Mouse (Mus musculus): Measurements from ENCODE around the gene Heatr5a. TPM values are rescaled to one million over a fixed set of nuclear protein-coding genes. Genes with fewer than 3 reads are reported as not detected.

The Heatr5a gene
- polyA plus RNA-seq, 1 experiment from 2014 or later, result 12.2 TPM

DNA sequence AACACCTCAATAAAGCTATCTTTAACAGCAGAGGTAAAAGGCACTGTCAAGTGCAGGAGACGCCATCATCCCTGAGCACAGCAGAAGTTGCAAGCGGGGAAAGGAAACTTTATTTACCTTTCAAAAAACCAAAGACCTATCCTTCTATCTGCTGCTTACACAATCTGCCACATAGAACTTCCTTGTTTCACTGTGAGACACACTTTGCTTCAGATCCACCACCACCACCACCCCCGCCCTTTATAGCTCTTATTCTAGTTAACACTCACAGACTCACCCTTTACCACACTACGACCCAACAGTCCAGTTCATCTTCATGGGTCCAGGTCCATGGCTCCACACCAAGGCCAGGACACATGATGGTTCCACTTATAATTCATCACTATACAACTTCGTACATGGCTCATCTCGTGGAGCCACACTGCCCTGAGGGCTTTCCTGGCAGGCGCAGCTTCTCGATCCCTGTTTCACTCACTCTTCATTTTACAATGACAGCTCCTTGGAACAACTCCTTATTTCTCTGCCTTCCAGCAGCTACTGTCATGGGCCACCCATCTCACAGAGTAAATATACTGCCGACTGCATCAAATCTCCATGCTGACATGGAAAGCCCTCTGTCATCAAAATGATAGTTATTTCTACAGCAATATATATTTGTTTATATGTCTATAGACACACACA, 3.1 kb downstream of the Heatr5a start:
- no peak overlapping the region for H3K27ac ChIP-seq (replicated peaks)
- no peaks in the 10 kb centered on the region for H3K36me3 ChIP-seq (replicated peaks)
- 84% methylated on average over 9 of the region's 9 CpGs for WGBS
- H3K9me3 ChIP-seq, result no peaks in the 10 kb centered on the region; the same call in 1 of the 2 replicates
- H3K4me3 ChIP-seq, result no peak overlapping the region
- peaks cover 11% of the 10 kb centered on the region for H3K4me1 ChIP-seq
- DNase-seq (ENCODE audit: low spot score), result no peak
- no peaks in the 10 kb centered on the region for H3K27me3 ChIP-seq (replicated peaks; ENCODE audit: low read depth, poor library complexity, severe bottlenecking)

DNA sequence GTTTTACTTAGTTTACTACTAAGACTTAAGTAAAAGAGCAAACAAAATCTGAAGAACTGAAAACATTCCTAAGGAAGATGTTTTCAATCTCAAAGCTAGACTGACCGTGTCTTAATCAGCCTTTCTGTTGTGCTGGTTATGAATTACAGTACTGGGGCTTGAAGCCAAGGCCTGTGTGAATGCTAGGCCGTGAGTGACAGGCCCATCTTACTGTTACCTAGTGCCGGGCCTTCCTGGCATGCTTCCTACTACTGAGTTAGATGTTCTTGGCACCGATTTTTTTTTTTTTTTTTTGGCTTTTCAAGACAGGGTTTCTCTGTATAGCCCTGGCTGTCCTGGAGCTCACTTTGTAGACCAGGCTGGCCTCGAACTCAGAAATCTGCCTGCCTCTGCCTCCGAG, 13.5 kb downstream of the Heatr5a start:
- H3K4me1 ChIP-seq, result no peaks in the 10 kb centered on the region
- H3K27ac ChIP-seq (replicated peaks), result no peak overlapping the region
- H3K9me3 ChIP-seq, result no peaks in the 10 kb centered on the region
- 89% methylated on average over 6 of the region's 6 CpGs for WGBS
- H3K27me3 ChIP-seq (replicated peaks; ENCODE audit: low read depth, poor library complexity, severe bottlenecking), result no peaks in the 10 kb centered on the region
- H3K4me3 ChIP-seq, result no peak overlapping the region
- peaks cover 71% of the 10 kb centered on the region for H3K36me3 ChIP-seq (replicated peaks)
- DNase-seq (ENCODE audit: low spot score), result no peak

DNA sequence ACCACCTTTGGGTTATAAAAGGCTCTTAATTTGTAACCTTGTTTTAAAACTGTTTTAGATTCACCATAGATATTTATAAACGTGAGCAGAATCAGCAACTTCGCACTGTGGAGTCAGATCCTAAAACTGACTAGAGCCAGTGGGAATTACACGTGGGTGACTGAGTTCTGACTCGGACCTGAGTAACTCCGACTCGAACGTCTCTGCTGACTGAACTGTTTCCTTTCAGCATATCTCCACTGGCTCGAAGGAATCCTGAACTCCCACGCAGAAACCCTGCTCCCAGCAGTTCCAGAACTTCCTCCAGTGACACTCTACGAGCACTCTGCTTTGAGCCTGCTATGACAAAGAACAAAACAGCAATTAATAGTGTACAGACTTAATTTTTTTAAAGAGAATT, 18.8 kb downstream of the Heatr5a start:
- H3K36me3 ChIP-seq (replicated peaks), result peaks cover 90% of the 10 kb centered on the region
- DNase-seq (ENCODE audit: low spot score), result no peak
- no peak overlapping the region for H3K4me3 ChIP-seq
- no peaks in the 10 kb centered on the region for H3K4me1 ChIP-seq
- no peaks in the 10 kb centered on the region for H3K27me3 ChIP-seq (replicated peaks; ENCODE audit: low read depth, poor library complexity, severe bottlenecking)
- 87% methylated on average over 10 of the region's 10 CpGs for WGBS
- 0 out of 2 replicates have a peak, but pooled peaks cover 4% of the 10 kb centered on the region for H3K9me3 ChIP-seq
- no peak overlapping the region for H3K27ac ChIP-seq (replicated peaks)

DNA sequence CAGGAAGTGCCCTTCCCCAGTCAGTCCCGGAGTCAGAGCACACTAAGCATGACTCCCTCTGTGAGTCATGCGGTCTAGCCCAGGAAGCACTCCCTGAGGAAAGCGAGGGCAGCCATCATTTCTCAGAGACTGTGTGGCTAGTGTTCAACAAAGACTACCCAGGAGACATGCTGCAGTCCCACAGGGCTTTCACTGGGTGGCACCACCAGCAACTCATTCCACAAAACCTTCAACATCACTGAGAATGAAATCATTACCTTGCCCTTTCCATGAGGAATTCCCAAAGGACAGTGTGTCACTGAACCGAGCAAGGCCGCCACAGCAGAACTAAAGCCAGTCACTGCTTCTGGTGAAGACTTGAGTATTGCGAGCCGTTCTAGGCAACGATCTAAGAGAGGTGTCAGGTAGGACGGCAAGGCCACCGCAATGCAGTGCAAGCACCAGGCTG, 23.6 kb downstream of the Heatr5a start:
- Histone ChIP-seq H3K9me3 (0 out of 2 replicates have a peak, but pooled peaks cover 4% of the 10 kb centered on the region), H3K4me3 (no peak overlapping the region), H3K36me3 (replicated peaks) (peaks cover 75% of the 10 kb centered on the region), H3K27me3 (replicated peaks; ENCODE audit: low read depth, poor library complexity, severe bottlenecking) (no peaks in the 10 kb centered on the region), H3K27ac (replicated peaks) (no peak overlapping the region), H3K4me1 (no peaks in the 10 kb centered on the region)
- WGBS, result 86% methylated on average over 10 of the region's 10 CpGs
- no peak for DNase-seq (ENCODE audit: low spot score)

DNA sequence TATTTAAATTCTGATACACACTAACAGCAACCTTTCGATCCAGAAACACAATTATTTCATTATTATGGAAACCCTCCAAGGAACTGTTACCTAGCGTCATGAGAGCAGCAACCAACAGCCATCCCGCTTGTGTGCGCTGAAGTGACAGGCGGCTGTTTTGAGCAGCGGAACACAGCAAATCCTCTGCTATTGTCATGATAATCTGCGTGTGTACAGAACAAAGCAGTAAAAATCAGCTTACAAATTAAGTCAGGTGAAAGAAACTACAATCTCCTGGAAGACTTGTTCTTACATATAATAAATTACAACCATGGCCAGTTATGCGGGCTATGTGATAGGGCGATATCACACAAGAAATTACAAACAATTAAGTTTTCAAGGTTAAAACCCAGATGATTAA, 25.8 kb downstream of the Heatr5a start:
- WGBS, result 84% methylated on average over 9 of the region's 9 CpGs
- Histone ChIP-seq H3K4me1 (no peaks in the 10 kb centered on the region), H3K36me3 (replicated peaks) (peaks cover 60% of the 10 kb centered on the region), H3K4me3 (no peak overlapping the region), H3K27me3 (replicated peaks; ENCODE audit: low read depth, poor library complexity, severe bottlenecking) (no peaks in the 10 kb centered on the region), H3K9me3 (0 out of 2 replicates have a peak, but pooled peaks cover 4% of the 10 kb centered on the region), H3K27ac (replicated peaks) (no peak overlapping the region)
- no peak for DNase-seq (ENCODE audit: low spot score)

DNA sequence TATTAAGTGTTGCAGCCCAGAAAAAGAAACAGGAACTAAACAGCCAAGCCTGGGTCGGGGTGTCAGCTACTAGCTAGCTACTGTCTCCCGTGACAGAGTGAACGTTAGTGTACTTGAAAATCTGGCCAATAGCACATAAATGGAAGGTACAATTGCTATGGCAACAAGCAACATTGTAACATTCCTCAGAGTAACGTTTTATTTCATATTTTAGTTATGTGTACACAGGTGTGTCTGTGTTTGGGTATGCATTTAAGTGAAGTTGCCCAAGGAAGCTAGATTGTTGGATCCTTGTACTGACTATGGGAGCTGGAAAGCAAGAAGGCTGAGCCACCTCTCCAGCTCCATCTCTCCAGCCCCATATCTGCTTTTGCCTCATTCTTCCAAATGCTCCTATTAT, 31.3 kb downstream of the Heatr5a start:
- Histone ChIP-seq H3K36me3 (replicated peaks) (peaks cover 56% of the 10 kb centered on the region), H3K9me3 (no peaks in the 10 kb centered on the region), H3K4me1 (no peaks in the 10 kb centered on the region), H3K27ac (replicated peaks) (no peak overlapping the region), H3K27me3 (replicated peaks; ENCODE audit: low read depth, poor library complexity, severe bottlenecking) (no peaks in the 10 kb centered on the region), H3K4me3 (no peak overlapping the region)
- 92% methylated on average over 4 of the region's 4 CpGs for WGBS
- DNase-seq (ENCODE audit: low spot score), result no peak

DNA sequence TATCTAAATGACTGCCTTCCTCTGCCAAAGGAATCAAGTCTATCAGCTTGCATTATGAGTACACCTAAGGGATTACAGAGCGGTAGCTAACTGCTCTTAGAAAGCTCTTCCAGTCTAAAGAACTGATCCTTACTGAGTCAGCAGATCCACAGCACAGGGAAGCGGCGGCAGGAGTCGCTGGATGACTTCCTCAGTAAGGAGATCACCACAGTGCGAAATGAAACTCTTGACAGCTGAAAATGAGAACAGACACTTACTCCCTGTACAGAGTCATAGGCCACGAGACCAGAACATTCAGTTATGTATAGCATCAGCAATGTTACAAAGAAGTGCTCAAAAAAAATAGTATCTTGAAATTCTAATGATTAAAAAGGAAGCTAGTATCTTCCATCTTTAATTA, 33.2 kb downstream of the Heatr5a start:
- Histone ChIP-seq H3K27ac (replicated peaks) (no peak overlapping the region), H3K36me3 (replicated peaks) (peaks cover 48% of the 10 kb centered on the region), H3K4me3 (no peak overlapping the region), H3K4me1 (no peaks in the 10 kb centered on the region), H3K9me3 (no peaks in the 10 kb centered on the region), H3K27me3 (replicated peaks; ENCODE audit: low read depth, poor library complexity, severe bottlenecking) (no peaks in the 10 kb centered on the region)
- WGBS, result 81% methylated on average over 6 of the region's 6 CpGs
- DNase-seq (ENCODE audit: low spot score), result no peak

DNA sequence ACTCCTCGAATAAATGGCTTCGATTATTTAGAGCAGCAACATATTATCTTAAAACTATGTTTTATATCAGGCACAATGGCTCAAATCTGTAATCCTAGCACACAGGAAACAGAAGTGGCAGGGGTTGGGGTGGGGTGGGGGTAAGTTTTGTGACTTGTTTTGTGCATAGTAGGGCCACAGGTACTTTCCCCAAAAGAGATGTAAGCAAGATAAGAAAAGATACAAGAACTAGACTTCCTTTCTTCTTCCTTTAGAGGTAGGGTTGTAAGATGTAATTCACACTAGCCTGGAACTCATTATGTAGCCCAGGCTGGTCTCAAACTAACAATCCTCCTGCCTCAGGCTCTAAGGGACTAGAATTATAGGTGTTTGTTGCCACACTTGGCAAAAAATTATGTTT, 41.5 kb downstream of the Heatr5a start:
- Histone ChIP-seq H3K36me3 (replicated peaks) (peaks cover 20% of the 10 kb centered on the region), H3K4me3 (no peak overlapping the region), H3K4me1 (no peaks in the 10 kb centered on the region), H3K9me3 (no peaks in the 10 kb centered on the region), H3K27ac (replicated peaks) (no peak overlapping the region), H3K27me3 (replicated peaks; ENCODE audit: low read depth, poor library complexity, severe bottlenecking) (no peaks in the 10 kb centered on the region)
- WGBS, result 94% methylated on average over 2 of the region's 2 CpGs
- DNase-seq (ENCODE audit: low spot score), result no peak

DNA sequence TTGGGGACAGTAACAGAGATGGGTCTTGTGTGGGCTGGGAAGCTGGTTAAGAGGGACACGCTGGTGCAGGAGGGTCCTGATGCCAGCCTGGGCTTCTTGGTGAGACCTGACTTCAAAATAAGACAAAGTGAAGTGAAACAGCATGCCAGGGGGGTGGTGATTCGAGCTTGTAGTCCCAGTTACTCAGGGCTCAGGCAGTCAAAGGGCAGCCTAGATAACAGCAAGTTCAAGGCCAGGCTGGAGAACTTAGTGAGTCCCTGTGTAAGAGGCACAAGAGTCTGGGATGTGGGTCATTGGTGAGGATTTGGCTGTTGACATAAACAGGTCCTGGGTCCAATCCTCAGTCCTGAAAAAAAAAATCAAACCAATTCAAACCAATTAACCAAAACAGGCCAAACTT, 53.9 kb downstream of the Heatr5a start:
- DNase-seq (ENCODE audit: low spot score), result no peak
- WGBS, result 75% methylated on average over 2 of the region's 2 CpGs
- peaks cover 71% of the 10 kb centered on the region for H3K36me3 ChIP-seq (replicated peaks)
- no peak overlapping the region for H3K27ac ChIP-seq (replicated peaks)
- H3K4me1 ChIP-seq, result no peaks in the 10 kb centered on the region
- H3K9me3 ChIP-seq, result no peaks in the 10 kb centered on the region
- no peak overlapping the region for H3K4me3 ChIP-seq
- H3K27me3 ChIP-seq (replicated peaks; ENCODE audit: low read depth, poor library complexity, severe bottlenecking), result no peaks in the 10 kb centered on the region

DNA sequence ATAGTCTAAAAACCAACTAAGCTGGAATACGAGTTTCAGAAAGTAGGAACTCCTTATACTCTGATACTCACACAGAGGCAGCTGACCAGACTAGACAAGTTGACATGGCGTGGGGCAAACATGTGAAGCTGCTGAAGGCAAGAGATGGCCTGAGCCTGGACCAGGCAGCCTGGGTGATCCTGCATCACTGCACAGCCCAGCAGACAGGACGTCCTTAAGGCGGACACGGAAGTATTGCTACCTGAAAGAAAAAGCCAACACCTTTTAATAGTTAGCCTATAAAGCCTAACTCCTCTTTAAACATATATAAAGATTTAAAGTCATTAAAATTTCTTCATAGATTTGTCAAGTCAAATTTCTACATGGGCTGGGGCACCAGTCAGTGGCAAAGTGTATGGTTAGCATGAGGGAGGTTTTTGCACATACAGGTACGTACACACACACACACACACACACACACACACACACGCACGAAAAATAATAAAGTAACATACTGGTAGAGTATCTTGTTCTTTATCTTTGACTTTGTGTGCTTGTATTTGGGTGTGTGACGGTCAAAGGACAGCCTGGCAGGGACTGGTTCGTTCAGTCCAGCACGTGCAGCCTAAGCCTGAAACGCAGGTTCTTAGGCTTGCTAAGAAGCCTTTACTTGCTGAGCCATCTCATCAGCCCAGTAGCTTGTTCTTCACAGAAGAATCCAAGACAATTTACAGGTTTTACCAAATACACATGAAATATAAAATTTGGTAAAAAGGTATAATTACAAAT, 56.0 kb downstream of the Heatr5a start:
- no peaks in the 10 kb centered on the region for H3K4me1 ChIP-seq
- no peaks in the 10 kb centered on the region for H3K27me3 ChIP-seq (replicated peaks; ENCODE audit: low read depth, poor library complexity, severe bottlenecking)
- H3K4me3 ChIP-seq, result no peak overlapping the region
- WGBS, result 91% methylated on average over 12 of the region's 12 CpGs
- H3K9me3 ChIP-seq, result no peaks in the 10 kb centered on the region
- DNase-seq (ENCODE audit: low spot score), result no peak
- H3K36me3 ChIP-seq (replicated peaks), result peaks cover 56% of the 10 kb centered on the region
- H3K27ac ChIP-seq (replicated peaks), result no peak overlapping the region

DNA sequence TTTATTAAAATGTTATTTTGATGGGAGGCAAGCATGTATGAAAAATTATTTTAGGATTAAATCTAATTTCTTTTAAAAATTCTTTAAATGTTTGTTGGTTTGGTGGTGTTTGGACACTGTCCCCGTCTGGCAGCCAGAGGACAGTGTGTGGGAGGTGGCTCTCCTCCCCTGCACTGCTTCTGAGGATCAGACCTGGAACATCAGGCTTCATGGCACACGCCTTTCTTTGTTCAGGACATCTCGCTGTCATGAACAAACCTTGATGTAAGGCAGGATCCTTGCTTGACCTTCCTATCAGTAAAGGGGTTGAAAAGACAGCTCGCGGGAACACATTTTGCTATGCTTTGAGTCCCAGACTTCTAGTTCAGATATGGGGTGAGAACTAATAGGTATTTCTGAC, 61.9 kb downstream of the Heatr5a start:
- H3K27ac ChIP-seq (replicated peaks), result no peak overlapping the region
- H3K36me3 ChIP-seq (replicated peaks), result peaks cover 33% of the 10 kb centered on the region
- no peaks in the 10 kb centered on the region for H3K27me3 ChIP-seq (replicated peaks; ENCODE audit: low read depth, poor library complexity, severe bottlenecking)
- WGBS, result 93% methylated on average over 5 of the region's 5 CpGs
- no peaks in the 10 kb centered on the region for H3K9me3 ChIP-seq
- DNase-seq (ENCODE audit: low spot score), result no peak
- H3K4me3 ChIP-seq, result no peak overlapping the region
- H3K4me1 ChIP-seq, result no peaks in the 10 kb centered on the region

DNA sequence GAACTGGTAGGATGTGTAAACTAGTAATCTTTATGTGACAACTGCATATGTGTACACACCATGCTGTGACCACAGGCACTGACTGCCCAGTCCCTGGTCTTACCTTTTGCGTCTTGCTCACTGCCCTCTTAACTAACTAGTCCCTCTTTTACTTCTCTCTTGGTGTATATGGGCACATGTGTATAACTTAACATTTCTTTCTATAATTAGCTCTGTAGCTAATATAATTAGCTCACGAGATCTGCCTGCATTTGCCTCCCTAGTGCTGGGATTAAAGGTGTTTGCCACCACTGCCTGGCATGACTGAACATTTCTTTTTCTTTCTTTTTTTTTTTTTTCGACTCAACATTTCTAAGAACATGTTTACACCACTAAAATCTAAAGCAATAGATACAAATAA, 63.6 kb downstream of the Heatr5a start:
- WGBS, result 82% methylated on average over 3 of the region's 3 CpGs
- H3K27ac ChIP-seq (replicated peaks), result no peak overlapping the region
- no peaks in the 10 kb centered on the region for H3K9me3 ChIP-seq
- H3K27me3 ChIP-seq (replicated peaks; ENCODE audit: low read depth, poor library complexity, severe bottlenecking), result no peaks in the 10 kb centered on the region
- H3K4me3 ChIP-seq, result no peak overlapping the region
- DNase-seq (ENCODE audit: low spot score), result no peak
- H3K4me1 ChIP-seq, result no peaks in the 10 kb centered on the region
- peaks cover 27% of the 10 kb centered on the region for H3K36me3 ChIP-seq (replicated peaks)

DNA sequence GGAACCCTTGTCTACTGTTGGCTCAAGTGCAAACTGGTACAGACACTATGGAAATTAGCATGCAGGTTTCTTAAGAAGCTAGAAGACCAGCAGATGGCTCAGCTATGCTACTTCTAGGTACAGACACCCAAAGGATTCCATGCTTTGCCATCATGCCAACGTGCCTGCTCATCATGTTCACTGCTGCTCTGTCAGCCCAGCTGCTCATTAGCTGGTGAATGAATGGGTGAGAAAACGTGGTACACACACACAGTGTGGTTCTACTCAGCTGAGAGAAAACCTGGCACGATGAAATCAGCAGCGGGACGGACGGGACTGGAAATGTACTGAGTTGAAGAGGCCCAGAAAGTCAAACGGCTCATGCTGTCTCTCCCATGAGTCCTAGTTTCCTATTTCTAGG, 70.6 kb downstream of the Heatr5a start:
- WGBS, result 90% methylated on average over 7 of the region's 7 CpGs
- peaks cover 56% of the 10 kb centered on the region for H3K36me3 ChIP-seq (replicated peaks)
- no peaks in the 10 kb centered on the region for H3K9me3 ChIP-seq
- no peak overlapping the region for H3K4me3 ChIP-seq
- no peaks in the 10 kb centered on the region for H3K4me1 ChIP-seq
- no peak for DNase-seq (ENCODE audit: low spot score)
- no peak overlapping the region for H3K27ac ChIP-seq (replicated peaks)
- no peaks in the 10 kb centered on the region for H3K27me3 ChIP-seq (replicated peaks; ENCODE audit: low read depth, poor library complexity, severe bottlenecking)
